Mouse (Mus musculus) ovary, postnatal 36 days (tissue): ENCODE measurements at regions not wholly inside any gene's neighbourhood (a gene's known extent, or its start where the extent isn't known, plus 50 kb on each side); places are given as distances from the start of the nearest gene placed in this dataset.

Source experiments
- DNase-seq: peaks from one replicate; pipeline ENCODE4 v3.0.0; 2022; ENCODE audit warnings: low spot score, mixed read lengths

- peak; percentile 8 for DNase-seq
Measured at GRCm38 (mm10) chr6:122394160-122394559, 53.8 kb upstream of the Phc1 start.

- no peak for DNase-seq
Measured at GRCm38 (mm10) chr6:122393231-122393881, 53.0 kb upstream of the Phc1 start.

GRCm38 (mm10) chr6:122391725-122392667 lies 51.6 kb upstream of the Phc1 start:
- peak; percentile 73 for DNase-seq

GRCm38 (mm10) chr6:122391126-122391525 lies 50.8 kb upstream of the Phc1 start:
- no peak for DNase-seq

GRCm38 (mm10) chr6:122390720-122391119 lies 50.4 kb upstream of the Phc1 start:
- no peak for DNase-seq
